Mouse (Mus musculus) midbrain, embryonic 12.5 days (tissue): Measurements from ENCODE around the gene Trarg1. TPM values are rescaled to one million over a fixed set of nuclear protein-coding genes. Genes with fewer than 3 reads are reported as not detected.
"Not testable (repeated sequence)": the region's sequence is repeated elsewhere in the genome, so short reads cannot be mapped to it uniquely, and the experiment has no call there.

Experiments used
- ATAC-seq: fragments of 200-750 bp; cut with Nextera tagmentation; 2 replicates; pipeline ENCODE4 v1.8.0; 2017; ENCODE audit warnings: low read depth, moderate TSS enrichment, moderate library complexity; ENCODE audit not compliant: low FRiP score
- H3K27ac ChIP-seq: fragments of 300-500 bp; sonication (generic); replicated peaks from 2 replicates; pipeline ENCODE4 v1.5.1; 2016; ENCODE audit warnings: mild to moderate bottlenecking
- H3K27me3 ChIP-seq: fragments of 300-500 bp; sonication (generic); 2 replicates; pipeline ENCODE4 v1.6.1; 2016; ENCODE audit warnings: mild to moderate bottlenecking
- H3K36me3 ChIP-seq: fragments of 300-500 bp; sonication (generic); 2 replicates; pipeline ENCODE4 v1.6.1; 2016
- H3K4me1 ChIP-seq: fragments of 300-500 bp; sonication (generic); 2 replicates; pipeline ENCODE4 v1.6.1; 2016
- H3K4me2 ChIP-seq: fragments of 300-500 bp; sonication (generic); replicated peaks from 2 replicates; pipeline ENCODE4 v1.6.1; 2016; ENCODE audit warnings: mild to moderate bottlenecking, moderate library complexity
- H3K4me3 ChIP-seq: fragments of 300-500 bp; sonication (generic); 2 replicates; pipeline ENCODE4 v1.5.1; 2016; ENCODE audit warnings: mild to moderate bottlenecking
- H3K9ac ChIP-seq: fragments of 300-500 bp; sonication (generic); replicated peaks from 2 replicates; pipeline ENCODE4 v1.6.1; 2016; ENCODE audit warnings: mild to moderate bottlenecking, moderate library complexity
- H3K9me3 ChIP-seq: fragments of 300-500 bp; sonication (generic); 2 replicates; pipeline ENCODE4 v1.6.1; 2016; ENCODE audit warnings: mild to moderate bottlenecking
- WGBS: fragments of 180-500 bp; shearing (Covaris S2); methylation state at CpG from one replicate; pipeline ENCODE4 v1.1.7; 2016; 5-methylcytosine and 5-hydroxymethylcytosine counted together
- polyA plus RNA-seq: library from polyadenylated mRNA; unstranded; fragments of >200 nt; fragmentation: Nextera tagmentation; extraction: Ambion mirVana; gene quantifications from 2 replicates; pipeline ENCODE4 v1.2.1, GENCODE M21; 2016

The Trarg1 gene
- not detected in 2 replicates for polyA plus RNA-seq

DNA sequence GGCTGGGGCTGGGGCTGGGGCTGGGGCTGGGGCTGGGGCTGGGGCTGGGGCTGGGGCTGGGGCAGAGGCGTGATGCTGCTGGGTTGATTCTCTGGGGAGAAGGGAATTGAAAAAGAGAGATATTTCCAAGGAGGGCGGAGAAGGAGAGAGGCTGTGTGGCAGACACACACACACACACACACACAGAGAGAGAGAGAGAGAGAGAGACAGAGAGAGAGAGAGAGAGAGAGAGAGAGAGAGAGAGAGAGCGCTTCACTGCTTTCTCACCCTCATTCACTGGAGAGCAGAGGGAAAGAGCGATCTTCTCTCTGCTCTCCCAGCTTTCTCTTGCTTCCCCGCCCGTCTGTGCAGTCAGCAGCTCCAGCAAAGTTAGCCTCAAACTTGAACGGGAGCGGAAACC lies at the start of gene Trarg1:
Gene Trarg1 (plus strand): TSS at position 301 of the 400 bp plus-strand sequence.
- not testable (repeated sequence) for H3K27ac ChIP-seq, H3K36me3 ChIP-seq, H3K4me2 ChIP-seq, H3K9me3 ChIP-seq, ATAC-seq, H3K4me3 ChIP-seq, H3K4me1 ChIP-seq, H3K9ac ChIP-seq
- 48% methylated on average over 6 of the region's 8 CpGs for WGBS
- peaks cover 26% of the 10 kb centered on the region for H3K27me3 ChIP-seq

DNA sequence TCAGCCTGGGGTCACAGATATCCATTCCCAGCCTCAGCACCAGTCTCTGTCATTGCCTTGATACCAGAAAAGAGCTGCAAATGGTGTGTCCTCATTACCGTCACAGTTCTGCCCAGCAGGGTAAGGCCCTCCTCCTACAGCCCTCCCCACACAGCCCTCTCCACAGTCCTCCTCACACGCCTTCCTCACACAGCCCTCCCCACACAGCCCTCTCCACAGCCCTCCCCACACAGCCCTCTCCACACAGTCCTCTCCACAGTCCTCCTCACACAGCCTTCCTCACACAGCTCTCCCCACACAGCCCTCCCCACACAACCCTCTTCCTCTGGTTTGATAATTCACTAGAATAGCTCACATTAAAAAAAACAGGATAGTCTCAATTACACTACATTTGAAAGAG lies 49.6 kb upstream of the Trarg1 start:
- WGBS: 44% methylated on average over 2 of the region's 2 CpGs
- no peak for ATAC-seq
- no peak overlapping the region for H3K9ac ChIP-seq
- H3K27me3 ChIP-seq: peaks cover 4% of the 10 kb centered on the region; the same call in 1 of the 2 replicates
- H3K9me3 ChIP-seq: no peaks in the 10 kb centered on the region
- no peak overlapping the region for H3K27ac ChIP-seq
- no peak overlapping the region for H3K4me3 ChIP-seq
- H3K36me3 ChIP-seq: no peaks in the 10 kb centered on the region
- no peaks in the 10 kb centered on the region for H3K4me1 ChIP-seq
- H3K4me2 ChIP-seq: no peak overlapping the region

DNA sequence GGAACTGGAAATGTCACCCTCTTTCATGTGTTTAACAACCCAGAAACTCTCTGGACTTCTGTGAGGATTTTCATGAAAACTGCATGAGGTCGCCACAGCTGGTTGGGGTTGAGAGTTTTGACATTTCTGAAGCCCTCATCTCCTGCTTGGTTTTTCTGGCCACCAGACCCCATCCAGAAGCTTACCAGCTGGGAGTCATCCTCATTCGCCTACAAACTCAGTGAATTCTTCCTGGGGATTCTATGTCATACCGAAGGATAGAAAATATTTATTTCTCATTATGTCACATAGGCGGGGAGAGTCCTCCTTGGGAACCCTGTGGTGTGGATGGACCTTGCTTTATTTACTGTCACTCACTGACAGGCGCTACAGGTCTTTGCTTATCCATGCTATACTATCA lies 49.1 kb upstream of the Trarg1 start:
- H3K4me1 ChIP-seq: no peaks in the 10 kb centered on the region
- no peak overlapping the region for H3K9ac ChIP-seq
- H3K27me3 ChIP-seq: peaks cover 1% of the 10 kb centered on the region; the same call in 1 of the 2 replicates
- H3K4me2 ChIP-seq: no peak overlapping the region
- no peaks in the 10 kb centered on the region for H3K9me3 ChIP-seq
- H3K27ac ChIP-seq: no peak overlapping the region
- H3K4me3 ChIP-seq: no peak overlapping the region
- no peaks in the 10 kb centered on the region for H3K36me3 ChIP-seq
- no peak for ATAC-seq
- WGBS: 86% methylated on average over 5 of the region's 5 CpGs

DNA sequence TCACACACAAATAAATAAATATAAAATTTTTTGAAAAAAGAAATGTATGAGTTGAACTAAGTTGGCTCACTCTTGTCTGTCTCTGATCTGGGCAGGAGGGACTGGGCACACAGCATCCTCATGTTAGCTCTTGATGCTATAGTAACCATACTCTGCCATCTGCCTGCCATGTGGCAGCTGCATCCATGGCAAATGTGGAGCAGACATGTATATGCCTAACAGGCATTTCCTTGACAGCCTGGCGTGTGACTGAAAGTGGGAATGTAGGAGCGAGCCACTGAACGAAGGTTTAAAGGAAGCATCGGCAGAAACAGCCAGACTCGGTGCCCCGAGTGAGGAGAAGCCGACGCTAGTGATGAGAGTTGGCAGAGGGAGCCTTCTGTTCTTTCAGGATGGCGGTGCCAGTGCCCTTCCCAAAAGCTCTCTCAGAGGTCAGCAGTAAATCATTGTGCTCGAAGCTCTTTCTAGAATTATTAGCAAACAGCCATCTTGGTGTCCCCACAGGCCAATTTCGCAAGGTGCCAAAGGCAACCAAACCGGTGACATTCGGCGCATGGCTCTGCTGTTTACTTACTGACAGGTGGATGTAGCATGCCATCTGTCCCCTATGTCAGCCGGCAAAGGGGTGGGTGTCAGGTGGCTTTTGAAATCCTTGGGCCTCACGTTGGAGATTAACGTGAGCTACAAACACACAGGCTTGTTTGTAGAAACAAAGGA lies 40.2 kb upstream of the Trarg1 start:
- no peaks in the 10 kb centered on the region for H3K9me3 ChIP-seq
- no peak overlapping the region for H3K27ac ChIP-seq
- peaks cover under 1% of the 10 kb centered on the region; the same call in 1 of the 2 replicates for H3K4me1 ChIP-seq
- no peaks in the 10 kb centered on the region for H3K27me3 ChIP-seq
- WGBS: 87% methylated on average over 17 of the region's 17 CpGs
- H3K9ac ChIP-seq: no peak overlapping the region
- H3K36me3 ChIP-seq: no peaks in the 10 kb centered on the region
- no peak overlapping the region for H3K4me3 ChIP-seq
- H3K4me2 ChIP-seq: no peak overlapping the region
- no peak for ATAC-seq

DNA sequence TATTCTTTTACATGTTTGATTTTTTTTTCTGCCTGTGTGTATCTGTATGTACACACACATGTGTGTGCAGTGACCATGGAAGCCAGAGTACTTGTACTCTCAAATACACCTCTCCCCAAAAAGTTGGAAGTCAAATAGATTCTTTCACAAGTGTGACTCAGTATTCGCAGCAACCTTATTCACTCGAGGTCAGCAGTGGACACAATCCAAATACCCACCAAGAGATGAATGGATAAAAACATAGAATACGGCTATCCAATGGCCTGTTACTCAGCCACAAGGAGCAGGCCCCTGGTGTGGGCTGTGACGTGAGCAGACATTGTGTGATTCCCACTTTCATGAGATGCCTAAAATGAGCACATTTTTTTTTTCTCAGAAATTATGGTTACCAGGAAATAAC lies 39.4 kb upstream of the Trarg1 start:
- no peak overlapping the region for H3K4me2 ChIP-seq
- no peaks in the 10 kb centered on the region for H3K36me3 ChIP-seq
- H3K27ac ChIP-seq: no peak overlapping the region
- H3K4me3 ChIP-seq: no peak overlapping the region
- H3K4me1 ChIP-seq: peaks cover 9% of the 10 kb centered on the region; the same call in 1 of the 2 replicates
- WGBS: 81% methylated on average over 4 of the region's 4 CpGs
- H3K9ac ChIP-seq: no peak overlapping the region
- no peaks in the 10 kb centered on the region for H3K9me3 ChIP-seq
- H3K27me3 ChIP-seq: peaks cover 3% of the 10 kb centered on the region; the same call in 1 of the 2 replicates
- no peak for ATAC-seq

DNA sequence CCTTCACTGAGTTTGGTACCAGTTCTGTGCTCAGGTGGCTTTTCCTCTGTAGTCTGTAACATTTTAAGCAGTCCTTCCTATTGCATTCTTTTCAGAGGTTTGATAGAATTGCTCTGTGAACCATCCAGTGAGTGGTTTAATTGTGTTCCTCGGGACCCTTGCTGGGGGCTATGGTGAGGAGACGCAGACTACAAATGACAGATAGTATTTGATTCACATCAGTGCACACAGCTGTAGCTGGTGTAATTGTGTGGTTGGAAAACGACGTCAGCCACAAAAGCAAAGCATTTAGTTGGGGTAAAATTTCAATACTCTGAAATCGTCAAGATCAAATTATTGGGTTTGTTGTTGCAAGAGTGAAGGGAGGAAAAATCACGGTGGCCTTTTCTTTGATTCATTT lies 35.4 kb upstream of the Trarg1 start:
- 43% methylated on average over 6 of the region's 6 CpGs for WGBS
- H3K36me3 ChIP-seq: no peaks in the 10 kb centered on the region
- H3K4me3 ChIP-seq: no peak overlapping the region
- H3K27me3 ChIP-seq: peaks cover 19% of the 10 kb centered on the region; the same call in 1 of the 2 replicates
- no peak overlapping the region for H3K9ac ChIP-seq
- no peak overlapping the region for H3K4me2 ChIP-seq
- H3K4me1 ChIP-seq: peaks cover 33% of the 10 kb centered on the region
- peak overlapping the region; percentile 64; the same call in 1 of the 2 replicates for H3K27ac ChIP-seq
- no peaks in the 10 kb centered on the region for H3K9me3 ChIP-seq
- ATAC-seq: no peak

DNA sequence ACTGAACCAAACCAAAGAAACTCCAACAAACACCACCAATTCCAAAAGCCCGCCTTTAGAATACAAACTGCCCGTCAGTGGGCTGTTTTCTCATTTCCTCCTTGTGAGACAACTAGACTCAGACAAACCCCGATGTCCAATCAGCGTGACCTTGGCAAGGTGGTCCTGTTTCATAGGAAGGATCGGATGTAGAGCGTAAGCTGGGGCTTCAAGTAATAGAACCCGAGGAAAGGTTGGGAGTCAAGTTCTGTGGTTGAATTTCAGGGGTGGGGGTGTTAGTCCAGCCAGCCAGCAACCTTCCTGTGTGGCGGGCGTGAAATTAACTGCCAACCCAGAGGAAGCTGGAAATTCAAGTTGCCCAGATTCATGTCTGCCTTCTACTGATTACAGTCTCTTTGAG lies 34.6 kb upstream of the Trarg1 start:
- Histone ChIP-seq H3K36me3 (no peaks in the 10 kb centered on the region), H3K4me3 (no peak overlapping the region), H3K27me3 (peaks cover 19% of the 10 kb centered on the region; the same call in 1 of the 2 replicates), H3K4me2 (no peak overlapping the region), H3K27ac (peak overlapping the region; percentile 64), H3K9me3 (no peaks in the 10 kb centered on the region), H3K4me1 (peaks cover 33% of the 10 kb centered on the region), H3K9ac (no peak overlapping the region)
- ATAC-seq: no peak
- WGBS: 71% methylated on average over 9 of the region's 9 CpGs

DNA sequence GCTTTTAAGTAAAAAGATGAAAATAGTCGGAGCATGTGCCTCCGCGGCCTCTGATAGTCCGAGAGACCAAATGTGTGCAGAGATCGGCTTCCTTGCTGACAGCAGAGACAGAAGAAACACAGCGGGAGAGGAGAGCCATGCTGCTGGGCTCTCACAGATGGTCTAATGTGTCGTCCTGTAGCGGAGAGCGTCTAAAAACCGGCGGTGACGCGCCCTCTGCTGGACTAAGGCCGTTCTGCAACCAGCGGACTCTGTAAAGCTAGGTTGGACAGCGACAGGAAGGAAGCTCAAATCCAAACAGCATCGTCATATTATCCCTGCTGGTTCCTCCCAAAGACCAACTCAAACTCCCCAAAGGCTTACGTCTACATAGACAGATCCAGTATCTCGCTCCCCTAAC lies 33.7 kb upstream of the Trarg1 start:
- no peaks in the 10 kb centered on the region for H3K36me3 ChIP-seq
- H3K4me1 ChIP-seq: peaks cover 37% of the 10 kb centered on the region
- under 1% methylated on average over 19 of the region's 19 CpGs for WGBS
- H3K4me2 ChIP-seq: peak overlapping the region; percentile 57
- H3K27ac ChIP-seq: peak overlapping the region; percentile 64; the same call in 1 of the 2 replicates
- no peaks in the 10 kb centered on the region for H3K9me3 ChIP-seq
- H3K9ac ChIP-seq: 0 out of 2 replicates have a peak overlapping the region, but pooled peaks have one; percentile 32
- peaks cover 19% of the 10 kb centered on the region; the same call in 1 of the 2 replicates for H3K27me3 ChIP-seq
- ATAC-seq: peak; percentile 58; the same call in 1 of the 2 replicates
- peak overlapping the region; percentile 28 for H3K4me3 ChIP-seq

- peaks cover 37% of the 10 kb centered on the region for H3K4me1 ChIP-seq
- H3K4me3 ChIP-seq: peak overlapping the region; percentile 9
- no peaks in the 10 kb centered on the region for H3K36me3 ChIP-seq
- no peak overlapping the region for H3K9ac ChIP-seq
- peaks cover 19% of the 10 kb centered on the region; the same call in 1 of the 2 replicates for H3K27me3 ChIP-seq
- H3K9me3 ChIP-seq: no peaks in the 10 kb centered on the region
- peak overlapping the region; percentile 12; the same call in 1 of the 2 replicates for H3K27ac ChIP-seq
- peak; percentile 44; the same call in 1 of the 2 replicates for ATAC-seq
- 3% methylated on average over 7 of the region's 7 CpGs for WGBS
- H3K4me2 ChIP-seq: peak overlapping the region; percentile 32
Measured at GRCm38 (mm10) chr11:76647062-76647461, 32.5 kb upstream of the Trarg1 start.

GRCm38 (mm10) chr11:76647500-76647899 lies 32.1 kb upstream of the Trarg1 start:
- peaks cover 19% of the 10 kb centered on the region; the same call in 1 of the 2 replicates for H3K27me3 ChIP-seq

DNA sequence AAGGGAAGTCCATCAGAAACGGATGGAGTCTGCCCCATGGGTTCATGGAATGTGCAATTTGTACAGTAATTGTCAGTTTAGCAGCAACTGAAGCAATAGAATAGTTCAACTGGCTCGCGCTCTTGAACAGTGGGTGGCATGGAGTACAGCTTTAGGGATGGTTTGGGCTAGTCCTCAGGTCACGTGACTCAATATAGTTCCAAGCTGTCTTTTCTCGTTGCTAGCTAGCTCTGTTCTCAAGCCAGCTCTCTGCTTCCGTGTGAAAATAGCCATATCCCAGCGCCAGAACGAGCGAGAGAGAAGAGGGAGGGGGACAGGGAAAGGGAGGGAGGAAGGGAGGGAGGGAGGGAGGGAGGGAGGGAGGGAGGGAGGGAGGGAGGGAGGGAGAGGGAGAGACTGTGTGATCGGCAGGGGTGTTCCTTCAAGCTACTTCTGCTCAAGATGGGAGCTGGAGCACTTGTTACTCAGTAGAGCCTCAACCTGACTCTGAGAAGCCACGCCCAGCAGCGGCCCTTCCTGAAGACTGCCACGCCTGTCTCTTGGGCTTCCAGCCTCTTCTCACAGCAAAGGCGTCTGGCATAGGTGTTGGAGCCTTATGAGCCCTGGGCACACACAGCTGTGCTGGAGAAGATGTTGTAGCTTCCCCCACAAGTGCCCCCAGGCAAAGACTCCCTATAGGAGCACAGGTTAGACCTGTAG lies 28.6 kb upstream of the Trarg1 start:
- H3K9ac ChIP-seq: no peak overlapping the region
- H3K4me2 ChIP-seq: no peak overlapping the region
- WGBS: 60% methylated on average over 11 of the region's 14 CpGs
- H3K4me1 ChIP-seq: peaks cover 25% of the 10 kb centered on the region
- no peak overlapping the region for H3K4me3 ChIP-seq
- H3K27ac ChIP-seq: no peak overlapping the region
- H3K27me3 ChIP-seq: peaks cover 13% of the 10 kb centered on the region; the same call in 1 of the 2 replicates
- no peaks in the 10 kb centered on the region for H3K9me3 ChIP-seq
- no peak for ATAC-seq
- H3K36me3 ChIP-seq: no peaks in the 10 kb centered on the region

More at GRCm38 (mm10) chr11:76647500-76647899, 32.1 kb upstream of the Trarg1 start:
- Histone ChIP-seq H3K4me2 (peak overlapping the region; percentile 32), H3K4me1 (peaks cover 37% of the 10 kb centered on the region), H3K4me3 (peak overlapping the region; percentile 9), H3K9ac (no peak overlapping the region), H3K27ac (peak overlapping the region; percentile 12; the same call in 1 of the 2 replicates), H3K9me3 (no peaks in the 10 kb centered on the region), H3K36me3 (no peaks in the 10 kb centered on the region)
- 9% methylated on average over 9 of the region's 9 CpGs for WGBS
- no peak for ATAC-seq

GRCm38 (mm10) chr11:76652838-76653334 lies 26.7 kb upstream of the Trarg1 start:
- Histone ChIP-seq H3K9me3 (no peaks in the 10 kb centered on the region), H3K36me3 (no peaks in the 10 kb centered on the region), H3K27me3 (peaks cover 7% of the 10 kb centered on the region; the same call in 1 of the 2 replicates), H3K4me3 (no peak overlapping the region), H3K27ac (no peak overlapping the region), H3K4me1 (peaks cover 8% of the 10 kb centered on the region; the same call in 1 of the 2 replicates), H3K9ac (no peak overlapping the region), H3K4me2 (no peak overlapping the region)
- WGBS: 35% methylated on average over 3 of the region's 3 CpGs
- no peak for ATAC-seq
